Mouse (Mus musculus) forebrain, embryonic 14.5 days (tissue): Measurements from ENCODE around the gene Snrnp35. TPM values are rescaled to one million over a fixed set of nuclear protein-coding genes. Genes with fewer than 3 reads are reported as not detected.

ENCODE experiments used
- ATAC-seq: fragments of 200-750 bp; cut with Nextera tagmentation; 2 replicates; pipeline ENCODE4 v1.8.0; 2017; ENCODE audit warnings: mild to moderate bottlenecking, moderate library complexity
- DNase-seq: peaks from one replicate; pipeline ENCODE4 v3.0.0-alpha.2; 2015; ENCODE audit warnings: low spot score
- H3K27ac ChIP-seq: fragments of 300-500 bp; sonication (generic); 2 replicates; pipeline ENCODE4 v1.5.1; 2014; ENCODE audit warnings: low read depth, mild to moderate bottlenecking, control low read depth, low read length, moderate library complexity
- H3K27me3 ChIP-seq: fragments of 300-500 bp; sonication (generic); replicated peaks from 2 replicates; pipeline ENCODE4 v1.6.1; 2014; ENCODE audit warnings: low read length, control low read depth, mixed read lengths; ENCODE audit not compliant: control insufficient read depth, insufficient read depth
- H3K36me3 ChIP-seq: fragments of 300-500 bp; sonication (generic); 2 replicates; pipeline ENCODE4 v1.6.1; 2014; ENCODE audit warnings: low read length, control low read depth; ENCODE audit not compliant: control insufficient read depth, insufficient read depth
- H3K4me1 ChIP-seq: fragments of 300-500 bp; sonication (generic); 2 replicates; pipeline ENCODE4 v1.6.1; 2014; ENCODE audit warnings: antibody characterized with exemption, low read length, control low read depth; ENCODE audit not compliant: control insufficient read depth, insufficient read depth
- H3K4me2 ChIP-seq: fragments of 300-500 bp; sonication (generic); 2 replicates; pipeline ENCODE4 v1.6.1; 2014; ENCODE audit warnings: mild to moderate bottlenecking, control low read depth, low read length
- H3K4me3 ChIP-seq: fragments of 300-500 bp; sonication (generic); 2 replicates; pipeline ENCODE4 v1.5.1; 2014; ENCODE audit warnings: low read depth, low read length, control low read depth
- H3K9ac ChIP-seq: fragments of 300-500 bp; sonication (generic); 2 replicates; pipeline ENCODE4 v1.6.1; 2014; ENCODE audit warnings: mild to moderate bottlenecking, low read length, control low read depth, moderate library complexity
- H3K9me3 ChIP-seq: fragments of 300-500 bp; sonication (generic); replicated peaks from 2 replicates; pipeline ENCODE4 v1.6.1; 2016; ENCODE audit warnings: low read length, control low read depth, mixed read lengths; ENCODE audit not compliant: control insufficient read depth
- WGBS: fragments of 180-500 bp; shearing (Covaris S2); extraction: QIAGEN DNeasy Blood & Tissue Kit; methylation state at CpG from one replicate; pipeline ENCODE4 v1.1.7; 2014; 5-methylcytosine and 5-hydroxymethylcytosine counted together
- polyA plus RNA-seq: library from polyadenylated mRNA; unstranded; fragments of >200 nt; fragmentation: Nextera tagmentation; extraction: Ambion mirVana; gene quantifications from 2 replicates; pipeline ENCODE4 v1.2.1, GENCODE M21; 2014

The Snrnp35 gene
- polyA plus RNA-seq, 1 experiment from 2014 or later, result 14.7 TPM

GRCm38 (mm10) chr5:124445621-124446293 lies 37.2 kb upstream of the Snrnp35 start:
- Histone ChIP-seq H3K4me3 (peak overlapping the region; percentile 79), H3K9ac (peak overlapping the region; percentile 93), H3K27ac (peak overlapping the region; percentile 77), H3K27me3 (no peaks in the 10 kb centered on the region), H3K9me3 (no peaks in the 10 kb centered on the region), H3K4me1 (peaks cover 14% of the 10 kb centered on the region), H3K4me2 (peak overlapping the region; percentile 75), H3K36me3 (peaks cover 40% of the 10 kb centered on the region)
- ATAC-seq, result peak; percentile 77
- WGBS, result 1% methylated on average over 34 of the region's 77 CpGs
- DNase-seq, result peak; percentile 25

GRCm38 (mm10) chr5:124446301-124446881 lies 36.5 kb upstream of the Snrnp35 start:
- peak overlapping the region; percentile 93 for H3K9ac ChIP-seq
- no peaks in the 10 kb centered on the region for H3K9me3 ChIP-seq
- H3K4me1 ChIP-seq, result peaks cover 12% of the 10 kb centered on the region
- H3K36me3 ChIP-seq, result peaks cover 47% of the 10 kb centered on the region
- no peaks in the 10 kb centered on the region for H3K27me3 ChIP-seq
- ATAC-seq (no peak), DNase-seq (peak; percentile 10)
- WGBS, result 2% methylated on average over 15 of the region's 15 CpGs
- H3K4me3 ChIP-seq, result peak overlapping the region; percentile 79
- peak overlapping the region; percentile 75 for H3K4me2 ChIP-seq
- no peak overlapping the region for H3K27ac ChIP-seq

- no peak overlapping the region for H3K9ac ChIP-seq
- H3K27ac ChIP-seq, result no peak overlapping the region
- DNase-seq (no peak), ATAC-seq (no peak)
- 72% methylated on average over 6 of the region's 6 CpGs for WGBS
- H3K4me2 ChIP-seq, result no peak overlapping the region
- H3K27me3 ChIP-seq, result no peaks in the 10 kb centered on the region
- H3K9me3 ChIP-seq, result no peaks in the 10 kb centered on the region
- H3K4me1 ChIP-seq, result peaks cover 12% of the 10 kb centered on the region
- peaks cover 75% of the 10 kb centered on the region for H3K36me3 ChIP-seq
- H3K4me3 ChIP-seq, result no peak overlapping the region
Measured at GRCm38 (mm10) chr5:124449494-124449893, 33.4 kb upstream of the Snrnp35 start.

DNA sequence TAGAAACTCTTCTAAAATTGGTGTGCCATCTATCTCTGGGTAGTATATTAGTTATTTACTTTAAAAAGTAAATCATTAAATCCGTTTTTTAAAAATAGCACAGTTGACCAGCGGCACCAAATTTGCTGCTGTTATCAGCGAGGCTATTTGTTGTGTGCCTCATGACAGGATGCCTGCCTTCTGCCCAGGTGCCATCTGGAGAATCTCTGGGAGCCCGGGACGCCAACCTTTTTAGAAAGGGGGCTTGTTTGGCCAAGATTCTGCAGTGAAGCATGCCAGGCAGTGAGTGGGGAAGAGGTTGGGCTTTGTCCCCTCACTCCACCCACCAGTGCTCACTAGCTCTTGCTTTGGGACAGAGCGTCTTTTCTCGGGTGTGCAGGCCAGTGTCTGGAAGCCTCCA lies 32.9 kb upstream of the Snrnp35 start:
- 86% methylated on average over 7 of the region's 7 CpGs for WGBS

DNA sequence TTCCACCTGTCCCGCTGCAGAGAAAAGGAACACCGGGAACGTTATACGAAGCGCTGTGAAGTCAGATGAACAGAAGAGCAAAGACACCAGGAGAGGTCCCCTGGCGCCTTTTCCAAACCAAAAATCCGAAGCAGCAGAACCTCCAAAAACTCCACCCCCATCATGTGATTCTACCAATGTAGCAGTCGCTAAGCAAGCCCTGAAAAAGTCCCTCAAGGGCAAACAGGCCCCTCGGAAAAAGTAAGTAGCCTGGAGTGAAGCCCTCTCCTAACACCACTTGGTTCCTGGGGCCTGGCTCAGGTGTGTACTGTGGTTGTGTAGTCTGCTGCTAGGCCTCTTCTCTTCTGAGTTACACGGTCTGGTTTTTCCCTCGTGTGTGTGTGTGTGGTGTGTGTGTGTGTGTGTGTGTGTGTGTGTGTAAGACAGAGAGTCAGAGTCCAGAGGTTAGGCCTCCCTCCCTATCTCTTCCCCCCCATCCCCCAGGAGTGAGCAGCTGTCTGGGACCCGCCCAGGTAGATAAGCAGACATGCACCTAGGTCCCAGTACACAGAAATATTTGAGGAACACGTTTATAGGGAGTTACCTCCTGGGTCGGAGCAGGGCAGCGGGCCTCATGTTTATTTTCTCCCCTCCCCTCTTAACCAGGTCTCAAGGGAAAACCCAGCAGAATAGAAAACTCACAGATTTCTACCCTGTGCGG lies 32.1 kb upstream of the Snrnp35 start:
- 89% methylated on average over 16 of the region's 16 CpGs for WGBS
- no peak overlapping the region for H3K4me3 ChIP-seq
- no peaks in the 10 kb centered on the region for H3K27me3 ChIP-seq
- H3K27ac ChIP-seq, result no peak overlapping the region
- no peak overlapping the region for H3K9ac ChIP-seq
- no peak for DNase-seq
- no peak for ATAC-seq
- no peaks in the 10 kb centered on the region for H3K9me3 ChIP-seq
- H3K36me3 ChIP-seq, result peaks cover 86% of the 10 kb centered on the region
- H3K4me2 ChIP-seq, result no peak overlapping the region
- H3K4me1 ChIP-seq, result peaks cover 9% of the 10 kb centered on the region

More for the DNA sequence above, 32.9 kb upstream of the Snrnp35 start:
- Histone ChIP-seq H3K4me1 (peaks cover 9% of the 10 kb centered on the region), H3K36me3 (peaks cover 81% of the 10 kb centered on the region), H3K27ac (no peak overlapping the region), H3K9me3 (no peaks in the 10 kb centered on the region), H3K9ac (no peak overlapping the region), H3K4me3 (no peak overlapping the region), H3K4me2 (no peak overlapping the region), H3K27me3 (no peaks in the 10 kb centered on the region)
- ATAC-seq (no peak), DNase-seq (no peak)

GRCm38 (mm10) chr5:124452494-124453228 lies 30.3 kb upstream of the Snrnp35 start:
- H3K4me3 ChIP-seq, result no peak overlapping the region
- peak overlapping the region; percentile 68 for H3K27ac ChIP-seq
- no peak for DNase-seq
- H3K4me2 ChIP-seq, result no peak overlapping the region
- 79% methylated on average over 15 of the region's 15 CpGs for WGBS
- H3K4me1 ChIP-seq, result no peaks in the 10 kb centered on the region
- H3K9me3 ChIP-seq, result no peaks in the 10 kb centered on the region
- no peaks in the 10 kb centered on the region for H3K27me3 ChIP-seq
- 0 out of 2 replicates have a peak overlapping the region, but pooled peaks have one; percentile 21 for H3K9ac ChIP-seq
- no peak for ATAC-seq
- peaks cover 95% of the 10 kb centered on the region for H3K36me3 ChIP-seq

DNA sequence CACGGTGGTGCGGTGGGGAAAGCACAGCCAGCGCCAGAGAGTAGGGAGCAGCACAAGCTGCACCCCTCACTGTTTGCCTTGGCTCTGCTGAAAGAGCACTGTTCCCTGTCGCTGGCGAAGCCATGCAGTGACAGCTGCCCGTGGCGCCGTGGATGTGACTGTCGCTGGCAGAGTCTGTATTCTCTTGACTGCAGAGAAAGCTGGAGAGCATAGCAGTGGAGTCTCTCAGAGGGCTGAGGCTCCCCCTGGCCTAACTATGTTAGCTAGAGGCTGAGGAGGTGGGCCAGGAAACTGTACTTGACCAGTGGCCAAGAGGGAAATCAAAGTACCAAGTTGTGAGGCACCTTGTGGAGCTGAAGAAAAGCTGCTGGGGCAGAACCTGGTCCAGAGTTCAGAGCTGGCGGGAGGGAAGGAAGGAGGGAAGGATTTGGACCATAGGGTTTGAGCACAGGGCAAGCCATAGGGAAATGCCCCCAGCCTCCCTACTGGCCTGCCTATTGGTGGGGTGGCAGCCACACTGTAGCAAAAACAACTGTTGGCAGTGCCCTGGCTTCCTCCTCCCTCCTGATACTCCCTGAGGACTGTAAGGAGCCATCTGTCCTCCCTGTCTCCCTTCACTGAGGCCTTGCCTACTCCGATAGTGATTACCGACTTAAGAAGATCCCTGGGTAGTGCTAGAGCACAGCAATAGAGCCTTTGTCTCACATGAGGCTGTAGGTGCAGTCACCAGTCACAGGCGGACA lies 29.4 kb upstream of the Snrnp35 start:
- H3K36me3 ChIP-seq, result peaks cover 95% of the 10 kb centered on the region
- H3K4me1 ChIP-seq, result no peaks in the 10 kb centered on the region
- no peak overlapping the region for H3K4me2 ChIP-seq
- ATAC-seq, result peak; percentile 34; the same call in 1 of the 2 replicates
- 85% methylated on average over 13 of the region's 13 CpGs for WGBS
- H3K27ac ChIP-seq, result peak overlapping the region; percentile 68
- DNase-seq, result peak; percentile 35
- 0 out of 2 replicates have a peak overlapping the region, but pooled peaks have one; percentile 21 for H3K9ac ChIP-seq
- no peaks in the 10 kb centered on the region for H3K9me3 ChIP-seq
- no peak overlapping the region for H3K4me3 ChIP-seq
- H3K27me3 ChIP-seq, result no peaks in the 10 kb centered on the region

DNA sequence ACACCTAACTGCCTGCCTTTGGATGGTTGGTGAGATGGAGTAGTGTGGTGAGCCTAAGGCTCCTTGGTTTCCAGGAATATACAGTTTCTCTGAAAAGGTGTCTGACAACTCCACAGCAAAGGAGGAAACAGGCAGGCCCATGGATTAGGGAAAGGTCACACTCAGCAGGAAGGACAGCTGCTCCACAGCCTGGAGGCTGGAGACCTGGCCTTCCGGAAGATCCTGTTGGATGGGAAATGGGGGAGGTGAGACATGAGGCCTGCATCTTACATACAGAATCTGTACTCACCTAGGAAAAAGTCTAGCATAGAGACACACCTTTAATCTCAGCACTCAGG lies 28.9 kb upstream of the Snrnp35 start:
- Histone ChIP-seq H3K27ac (peak overlapping the region; percentile 65; the same call in 1 of the 2 replicates), H3K9ac (no peak overlapping the region), H3K9me3 (no peaks in the 10 kb centered on the region), H3K4me1 (no peaks in the 10 kb centered on the region), H3K27me3 (no peaks in the 10 kb centered on the region), H3K36me3 (peaks cover 95% of the 10 kb centered on the region), H3K4me2 (no peak overlapping the region), H3K4me3 (no peak overlapping the region)
- DNase-seq (no peak), ATAC-seq (no peak)
- WGBS, result 84% methylated on average over 1 of the region's 1 CpGs
